ENCODE assay signal across 30 mouse cellular contexts in the genomic region with DNA sequence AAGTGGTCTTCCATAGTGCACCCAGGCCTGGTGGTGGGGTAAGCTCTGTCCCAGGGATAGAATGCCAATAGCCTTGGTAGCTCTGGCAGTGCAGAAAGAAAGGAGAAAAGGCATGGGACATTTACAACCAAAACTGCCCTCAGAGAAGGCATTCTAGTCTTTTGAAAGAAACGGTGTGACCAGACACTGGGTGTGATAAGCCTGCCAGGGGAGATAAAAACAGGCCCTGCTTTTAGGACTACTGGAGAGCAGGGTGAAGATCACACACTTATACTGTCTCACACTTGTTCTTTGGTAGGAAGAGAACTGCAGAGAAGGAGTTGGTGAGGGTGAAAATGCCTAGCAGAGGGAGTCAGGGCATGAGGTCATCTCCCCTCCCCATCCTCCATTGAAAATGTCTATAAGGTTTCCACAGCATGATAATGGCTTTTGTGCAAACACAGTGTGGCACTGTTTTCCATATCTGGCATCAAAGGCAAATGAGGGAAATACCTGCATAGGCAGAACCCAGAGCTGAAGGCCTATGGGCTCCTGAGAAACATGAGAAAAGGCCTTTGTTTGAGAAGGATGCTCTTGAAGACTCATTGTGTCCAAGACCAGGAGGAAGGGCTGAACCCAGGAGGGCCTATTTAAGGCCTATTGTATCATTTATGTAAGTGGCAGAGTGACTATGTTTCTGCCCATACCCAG. TPM values are rescaled to one million over a fixed set of nuclear protein-coding genes. Genes with fewer than 3 reads are reported as not detected.
DNase-seq lines count a peak whose midpoint lies in the region; ATAC-seq lines count a peak whose summit lies in the region.
"Had no signal": no experiment of that assay in that cellular context is flagged by ENCODE, and none has a peak within 500 bp of the region (broad histone marks: within the 10 kb centered on the region; RNA-seq: fewer than 3 reads in every experiment).

No protein-coding gene starts in this region.

- peak overlapping the region; percentile 14 for H3K4me2 ChIP-seq in liver, embryonic 16.5 days (ENCODE audit: low read depth, low read length)
- H3K4me2 ChIP-seq in hindbrain, embryonic 14.5 days (replicated peaks) = no peak overlapping the region
- no peak overlapping the region for H3K4me2 ChIP-seq in hindbrain, embryonic 16.5 days (ENCODE audit: low read length)
- H3K4me2 ChIP-seq: embryonic facial prominence, embryonic 13.5 days; forebrain, embryonic 13.5 days; heart, embryonic 15.5 days; hindbrain, embryonic 13.5 days; intestine, embryonic 15.5 days; neural tube, embryonic 12.5 days had no signal

- H3K4me3 ChIP-seq in megakaryocyte, embryonic 14.5 days (replicated peaks) = peak overlapping the region; percentile 90
- no peak overlapping the region for H3K4me3 ChIP-seq in liver, embryonic 16.5 days (ENCODE audit: low read depth, low read length)
- H3K4me3 ChIP-seq in hindbrain, embryonic 14.5 days (replicated peaks; ENCODE audit: low read length) = no peak overlapping the region
- no peak overlapping the region for H3K4me3 ChIP-seq in hindbrain, embryonic 16.5 days (ENCODE audit: low read length)
- H3K4me3 ChIP-seq: embryonic facial prominence, embryonic 13.5 days; erythroblast, embryonic 14.5 days; forebrain, embryonic 13.5 days; gastrocnemius, adult 2 months; heart, embryonic 15.5 days; hindbrain, embryonic 13.5 days; intestine, embryonic 15.5 days; neural tube, embryonic 12.5 days had no signal

- peak overlapping the region; percentile 27; the same call in 1 of the 2 replicates for H3K9ac ChIP-seq in liver, embryonic 16.5 days (ENCODE audit: low read depth, low read length)
- H3K9ac ChIP-seq in hindbrain, embryonic 14.5 days = no peak overlapping the region
- H3K9ac ChIP-seq in hindbrain, embryonic 16.5 days (ENCODE audit: low read depth, low read length) = no peak overlapping the region
- H3K9ac ChIP-seq: embryonic facial prominence, embryonic 13.5 days; forebrain, embryonic 13.5 days; heart, embryonic 15.5 days; hindbrain, embryonic 13.5 days; intestine, embryonic 15.5 days; neural tube, embryonic 12.5 days had no signal

- WGBS in liver, embryonic 16.5 days (ENCODE audit: insufficient replicate concordance) = 6% methylated on average over 1 of the region's 1 CpGs
- 89% methylated on average over 1 of the region's 1 CpGs for WGBS in hindbrain, embryonic 14.5 days
- 91% methylated on average over 1 of the region's 1 CpGs for WGBS in hindbrain, embryonic 16.5 days

- no peaks in the 10 kb centered on the region for H3K27me3 ChIP-seq in megakaryocyte, embryonic 14.5 days (replicated peaks)
- H3K27me3 ChIP-seq in liver, embryonic 16.5 days (ENCODE audit: control insufficient read depth, insufficient read depth, low read depth, low read length) = no peaks in the 10 kb centered on the region
- H3K27me3 ChIP-seq in hindbrain, embryonic 14.5 days (ENCODE audit: control insufficient read depth, insufficient read depth, low read length) = no peaks in the 10 kb centered on the region
- no peaks in the 10 kb centered on the region for H3K27me3 ChIP-seq in hindbrain, embryonic 16.5 days (replicated peaks; ENCODE audit: control insufficient read depth, insufficient read depth, low read length)
- H3K27me3 ChIP-seq: embryonic facial prominence, embryonic 13.5 days; forebrain, embryonic 13.5 days; heart, embryonic 15.5 days; hindbrain, embryonic 13.5 days; intestine, embryonic 15.5 days; neural tube, embryonic 12.5 days; Patski had no signal

- H3K27ac ChIP-seq in liver, embryonic 16.5 days (ENCODE audit: low read length) = peak overlapping the region; percentile 45
- no peak overlapping the region for H3K27ac ChIP-seq in hindbrain, embryonic 14.5 days
- H3K27ac ChIP-seq in hindbrain, embryonic 16.5 days (ENCODE audit: low read depth, low read length) = no peak overlapping the region
- H3K27ac ChIP-seq: embryonic facial prominence, embryonic 13.5 days; forebrain, embryonic 13.5 days; gastrocnemius, adult 2 months; heart, embryonic 15.5 days; hindbrain, embryonic 13.5 days; intestine, embryonic 15.5 days; neural tube, embryonic 12.5 days had no signal

- no peak for ATAC-seq in megakaryocyte, adult 5-6 weeks (ENCODE audit: poor library complexity, severe bottlenecking)
- ATAC-seq in liver, embryonic 16.5 days (ENCODE audit: low read depth) = peak; percentile 31
- no peak for ATAC-seq in hindbrain, embryonic 14.5 days (ENCODE audit: low FRiP score)
- ATAC-seq in hindbrain, embryonic 16.5 days = no peak
- ATAC-seq: forebrain, embryonic 13.5 days; intestine, embryonic 15.5 days; Patski had no signal

- peaks cover 95% of the 10 kb centered on the region for H3K4me1 ChIP-seq in megakaryocyte, embryonic 14.5 days
- H3K4me1 ChIP-seq in liver, embryonic 16.5 days (ENCODE audit: control insufficient read depth, low read depth, low read length) = peaks cover 80% of the 10 kb centered on the region
- H3K4me1 ChIP-seq in hindbrain, embryonic 14.5 days (replicated peaks; ENCODE audit: control insufficient read depth, insufficient read depth, low read length) = no peaks in the 10 kb centered on the region
- no peaks in the 10 kb centered on the region for H3K4me1 ChIP-seq in hindbrain, embryonic 16.5 days (ENCODE audit: control insufficient read depth, insufficient read depth, low read depth, low read length)
- H3K4me1 ChIP-seq: forebrain, embryonic 13.5 days; hindbrain, embryonic 13.5 days; intestine, embryonic 15.5 days; neural tube, embryonic 12.5 days had no signal

- peak; percentile 42 for DNase-seq in liver
- no peak for DNase-seq in hindbrain, embryonic 14.5 days (ENCODE audit: low spot score)
- DNase-seq in layer of hippocampus, adult 9-10 months (ENCODE audit: low spot score) = no peak
- DNase-seq in layer of hippocampus, postnatal 36 days = no peak
- DNase-seq: adrenal gland, postnatal 25 days; cerebellum, adult 2 months; cerebellum, postnatal 36 days; embryo, embryonic 11 days; gastrocnemius, adult 2 months; heart, postnatal 36 days; kidney, adult 8-10 months; kidney, postnatal 14 days; lung, postnatal 10 days; midbrain, embryonic 14.5 days; retina, postnatal 1 day; thymus, adult 18-20 months; thymus, postnatal 36 days had no signal

- peaks cover 66% of the 10 kb centered on the region for H3K36me3 ChIP-seq in megakaryocyte, embryonic 14.5 days (replicated peaks; ENCODE audit: low read length)
- no peaks in the 10 kb centered on the region for H3K36me3 ChIP-seq in liver, embryonic 16.5 days (ENCODE audit: control insufficient read depth, insufficient read depth)
- no peaks in the 10 kb centered on the region for H3K36me3 ChIP-seq in hindbrain, embryonic 14.5 days (replicated peaks; ENCODE audit: control insufficient read depth, insufficient read depth)
- H3K36me3 ChIP-seq in hindbrain, embryonic 16.5 days (ENCODE audit: control insufficient read depth, insufficient read depth, low read length) = no peaks in the 10 kb centered on the region
- H3K36me3 ChIP-seq: embryonic facial prominence, embryonic 13.5 days; heart, embryonic 15.5 days; hindbrain, embryonic 13.5 days; intestine, embryonic 15.5 days; neural tube, embryonic 12.5 days had no signal

- no peaks in the 10 kb centered on the region for H3K9me3 ChIP-seq in megakaryocyte, embryonic 14.5 days
- H3K9me3 ChIP-seq in liver, embryonic 16.5 days (replicated peaks; ENCODE audit: control insufficient read depth, low read length) = no peaks in the 10 kb centered on the region
- H3K9me3 ChIP-seq in hindbrain, embryonic 14.5 days (ENCODE audit: control insufficient read depth, low read length) = no peaks in the 10 kb centered on the region
- H3K9me3 ChIP-seq in hindbrain, embryonic 16.5 days (ENCODE audit: control insufficient read depth, low read length) = no peaks in the 10 kb centered on the region
- H3K9me3 ChIP-seq: embryonic facial prominence, embryonic 13.5 days; forebrain, embryonic 13.5 days; heart, embryonic 15.5 days; hindbrain, embryonic 13.5 days; intestine, embryonic 15.5 days; neural tube, embryonic 12.5 days had no signal

RNA-seq across cellular contexts. Expression of gene Inpp5d, which starts 4.0 kb away (rescaled TPM):
- polyA plus RNA-seq in megakaryocyte, embryonic 14.5 days (2012; ENCODE audit: insufficient read depth, low replicate concordance) = 107 and 189 TPM in 2 replicates
- 99.6 and 105 TPM in 2 replicates for total RNA-seq in megakaryocyte, adult 5-6 weeks (2015)
- total RNA-seq in megakaryocyte, adult 5-6 weeks (2017) = 88.0 and 148 TPM in 2 replicates
- 12.6 and 14.2 TPM in 2 replicates for polyA plus RNA-seq in liver, embryonic 16.5 days (2015; fragmentation: Nextera tagmentation; extraction: Ambion mirVana)
- polyA plus RNA-seq in hindbrain, embryonic 14.5 days (2014; fragmentation: Nextera tagmentation; extraction: Ambion mirVana) = 3.4 and 4.6 TPM in 2 replicates
- 3.2 and 3.7 TPM in 2 replicates for polyA plus RNA-seq in hindbrain, embryonic 16.5 days (2015; fragmentation: Nextera tagmentation; extraction: Ambion mirVana)
- total RNA-seq in layer of hippocampus, postnatal 36 days (2021) = 10 to 100 TPM; 14.8 to 20.7 TPM

RNA-seq across cellular contexts. Expression of gene Ngef, which starts 50.5 kb away (rescaled TPM):
- polyA plus RNA-seq in megakaryocyte, embryonic 14.5 days (2012; ENCODE audit: insufficient read depth, low replicate concordance) = not detected in 2 replicates
- total RNA-seq in megakaryocyte, adult 5-6 weeks (2015) = not detected in 2 replicates
- not detected in 2 replicates for total RNA-seq in megakaryocyte, adult 5-6 weeks (2017)
- 8.6 and 10.3 TPM in 2 replicates for polyA plus RNA-seq in liver, embryonic 16.5 days (2015; fragmentation: Nextera tagmentation; extraction: Ambion mirVana)
- polyA plus RNA-seq in hindbrain, embryonic 14.5 days (2014; fragmentation: Nextera tagmentation; extraction: Ambion mirVana) = 15.4 and 19.0 TPM in 2 replicates
- polyA plus RNA-seq in hindbrain, embryonic 16.5 days (2015; fragmentation: Nextera tagmentation; extraction: Ambion mirVana) = 28.9 and 29.9 TPM in 2 replicates
- 10 to 100 TPM; 91.3 to 99.4 TPM for total RNA-seq in layer of hippocampus, postnatal 36 days (2021)
- total RNA-seq: megakaryocyte progenitor cell, adult 5-6 weeks had no signal
- polyA plus RNA-seq: erythroblast, embryonic 14.5 days had no signal
